Mouse (Mus musculus): ENCODE measurements at regions not wholly inside any gene's neighbourhood (a gene's known extent, or its start where the extent isn't known, plus 50 kb on each side); places are given as distances from the start of the nearest gene placed in this dataset.

- no peak for DNase-seq (ENCODE audit: low spot score in 2 of 2)
These were observed 75.0 kb downstream of the Lbh start for GRCm38 (mm10) chr17:72993134-72993533.

GRCm38 (mm10) chr17:72993626-72994025 is 75.5 kb downstream of the Lbh start:
- no peak for DNase-seq (ENCODE audit: low spot score in 2 of 2)

- no peak for DNase-seq (ENCODE audit: low spot score in 2 of 2)
These were observed 78.4 kb downstream of the Lbh start for GRCm38 (mm10) chr17:72996539-72996938.

- DNase-seq (ENCODE audit: low spot score in 2 of 2): no peak
These were observed 79.3 kb downstream of the Lbh start for GRCm38 (mm10) chr17:72997301-72997921.

- DNase-seq (ENCODE audit: low spot score in 2 of 2): no peak
These were observed 87.0 kb downstream of the Lbh start for GRCm38 (mm10) chr17:73005100-73005499.

- DNase-seq (ENCODE audit: low spot score in 2 of 2): peak; percentile 28 to 42
These were observed 90.8 kb downstream of the Lbh start for GRCm38 (mm10) chr17:73008901-73009300.

GRCm38 (mm10) chr17:73009962-73010361 is 91.9 kb downstream of the Lbh start:
- peak in 1 of 2 experiments; percentile 19 for DNase-seq (ENCODE audit: low spot score in 2 of 2)

GRCm38 (mm10) chr17:73012356-73012755 is 94.3 kb downstream of the Lbh start:
- no peak for DNase-seq (ENCODE audit: low spot score in 2 of 2)

- DNase-seq (ENCODE audit: low spot score in 2 of 2): no peak
These were observed 94.8 kb upstream of the Lclat1 start for GRCm38 (mm10) chr17:73012954-73013353.

GRCm38 (mm10) chr17:73014090-73014853 is 93.5 kb upstream of the Lclat1 start:
- DNase-seq (ENCODE audit: low spot score in 2 of 2): no peak

GRCm38 (mm10) chr17:73017173-73017572 is 90.6 kb upstream of the Lclat1 start:
- DNase-seq (ENCODE audit: low spot score in 2 of 2): no peak

- peak in 1 of 2 experiments; percentile 53 for DNase-seq (ENCODE audit: low spot score in 2 of 2)
These were observed 85.1 kb upstream of the Lclat1 start for GRCm38 (mm10) chr17:73022630-73023051.

- no peak for DNase-seq (ENCODE audit: low spot score in 2 of 2)
These were observed 84.2 kb upstream of the Lclat1 start for GRCm38 (mm10) chr17:73023362-73024107.

- no peak for DNase-seq (ENCODE audit: low spot score in 2 of 2)
These were observed 80.7 kb upstream of the Lclat1 start for GRCm38 (mm10) chr17:73027122-73027521.

- no peak for DNase-seq (ENCODE audit: low spot score in 2 of 2)
These were observed 76.0 kb upstream of the Lclat1 start for GRCm38 (mm10) chr17:73031796-73032195.

GRCm38 (mm10) chr17:73032326-73032725 is 75.5 kb upstream of the Lclat1 start:
- DNase-seq (ENCODE audit: low spot score in 2 of 2): no peak

GRCm38 (mm10) chr17:73034420-73034819 is 73.4 kb upstream of the Lclat1 start:
- DNase-seq (ENCODE audit: low spot score in 2 of 2): no peak

- no peak for DNase-seq (ENCODE audit: low spot score in 2 of 2)
These were observed 72.8 kb upstream of the Lclat1 start for GRCm38 (mm10) chr17:73034981-73035481.

- no peak for DNase-seq (ENCODE audit: low spot score in 2 of 2)
These were observed 70.9 kb upstream of the Lclat1 start for GRCm38 (mm10) chr17:73036845-73037244.

GRCm38 (mm10) chr17:73038586-73038985 is 69.2 kb upstream of the Lclat1 start:
- DNase-seq (ENCODE audit: low spot score in 2 of 2): no peak

- DNase-seq (ENCODE audit: low spot score in 2 of 2): no peak
These were observed 62.7 kb upstream of the Lclat1 start for GRCm38 (mm10) chr17:73044918-73045580.
